Mouse (Mus musculus): ENCODE results near the gene Hacd3. TPM values are rescaled to one million over a fixed set of nuclear protein-coding genes. Genes with fewer than 3 reads are reported as not detected.
A peak's percentile ranks its signal among the peaks of the same experiment; 100 is the strongest.

The Hacd3 gene
- polyA plus RNA-seq, 1 experiment from 2014 or later, result 50.3 TPM

- ATAC-seq (ENCODE audit: insufficient number of reproducible peaks, insufficient read depth, low FRiP score, low read depth), result no peak
- WGBS, result 32% methylated on average over 11 of the region's 11 CpGs
- Histone ChIP-seq H3K4me2 (ENCODE audit: low read length) (no peak within 1 kb of the TSS), H3K36me3 (ENCODE audit: control insufficient read depth, insufficient read depth, low read length) (no peaks in the 10 kb centered on the region), H3K9me3 (ENCODE audit: control insufficient read depth, low read length) (no peaks in the 10 kb centered on the region), H3K4me3 (ENCODE audit: control insufficient read depth in 1 of 2, insufficient read depth in 1 of 2, low read depth in 1 of 2, low read length in 2 of 2) (no peak within 1 kb of the TSS), H3K27ac (replicated peaks in 1 of 2; ENCODE audit: control insufficient read depth in 1 of 2, insufficient read depth in 1 of 2, low read depth in 2 of 2, low read length in 2 of 2) (no peak within 1 kb of the TSS), H3K9ac (ENCODE audit: low read length) (no peak within 1 kb of the TSS), H3K4me1 (ENCODE audit: control insufficient read depth in 2 of 2, insufficient read depth in 2 of 2, low read length in 2 of 2) (peaks cover 0 to 6% of the 10 kb centered on the region in 2 experiments; a peak in 1 of 4 replicates), H3K27me3 (ENCODE audit: control insufficient read depth, insufficient read depth, low read length) (peaks cover 38% of the 10 kb centered on the region)
Observed at GRCm38 (mm10) chr9:64951161-64951657, 70.3 kb downstream of the Hacd3 start, which contains the start of gene Slc24a1. Slc24a1 (minus strand) TSS chr9:64951607.

DNA sequence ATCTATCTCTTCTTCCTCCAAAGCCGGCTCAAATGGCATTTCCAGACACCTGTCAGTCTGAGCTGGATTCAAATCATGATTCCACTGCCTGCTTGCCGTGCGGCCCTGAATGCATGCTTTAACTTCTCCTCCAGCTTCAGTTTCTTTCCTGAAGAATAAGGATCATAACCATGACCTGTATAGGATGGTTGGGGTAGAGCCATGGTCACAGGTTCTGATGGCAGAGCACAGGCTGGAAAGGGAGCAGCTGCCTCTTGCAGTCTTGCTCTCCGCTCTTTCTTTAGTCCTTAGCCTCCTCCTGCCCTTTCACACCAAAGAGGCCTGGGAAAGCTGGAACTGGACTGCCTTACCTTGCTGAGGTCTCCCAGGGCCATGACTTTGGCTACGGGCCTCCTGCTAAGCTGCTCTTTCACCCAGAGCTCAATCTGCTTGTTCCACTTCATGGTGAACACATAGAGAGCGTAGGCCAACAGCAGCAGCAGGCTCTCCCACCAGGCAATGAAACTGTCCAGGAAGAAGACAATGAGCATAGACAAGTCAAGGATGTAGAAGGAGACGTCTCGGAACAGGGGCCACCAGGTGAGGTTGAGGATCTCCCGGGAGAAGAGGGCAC, 73.9 kb downstream of the Hacd3 start:
- H3K27me3 ChIP-seq (ENCODE audit: control insufficient read depth, insufficient read depth, low read length), result peaks cover 30% of the 10 kb centered on the region
- WGBS, result 75% methylated on average over 9 of the region's 9 CpGs

GRCm38 (mm10) chr9:64943997-64944396, 77.5 kb downstream of the Hacd3 start:
- H3K27me3 ChIP-seq (ENCODE audit: control insufficient read depth, insufficient read depth, low read length), result 0 out of 2 replicates have a peak, but pooled peaks cover 3% of the 10 kb centered on the region
- H3K4me3 ChIP-seq (ENCODE audit: control insufficient read depth in 1 of 2, insufficient read depth in 1 of 2, low read depth in 1 of 2, low read length in 2 of 2), result no peak overlapping the region
- no peak overlapping the region for H3K9ac ChIP-seq (ENCODE audit: low read length)
- H3K27ac ChIP-seq (replicated peaks in 1 of 2; ENCODE audit: control insufficient read depth in 1 of 2, insufficient read depth in 1 of 2, low read depth in 2 of 2, low read length in 2 of 2), result no peak overlapping the region
- WGBS, result 28% methylated on average over 11 of the region's 11 CpGs
- no peak overlapping the region for H3K4me2 ChIP-seq (ENCODE audit: low read length)
- no peaks in the 10 kb centered on the region for H3K9me3 ChIP-seq (ENCODE audit: control insufficient read depth, low read length)
- peaks cover 9 to 14% of the 10 kb centered on the region in 2 experiments for H3K4me1 ChIP-seq (ENCODE audit: control insufficient read depth in 2 of 2, insufficient read depth in 2 of 2, low read length in 2 of 2)
- ATAC-seq (ENCODE audit: insufficient number of reproducible peaks, insufficient read depth, low FRiP score, low read depth), result no peak
- no peaks in the 10 kb centered on the region for H3K36me3 ChIP-seq (ENCODE audit: control insufficient read depth, insufficient read depth, low read length)

More for the DNA sequence above, 73.9 kb downstream of the Hacd3 start:
- H3K4me2 ChIP-seq (ENCODE audit: low read length), result no peak overlapping the region
- ATAC-seq (ENCODE audit: insufficient number of reproducible peaks, insufficient read depth, low FRiP score, low read depth), result no peak
- H3K27ac ChIP-seq (replicated peaks in 1 of 2; ENCODE audit: control insufficient read depth in 1 of 2, insufficient read depth in 1 of 2, low read depth in 2 of 2, low read length in 2 of 2), result no peak overlapping the region
- H3K9me3 ChIP-seq (ENCODE audit: control insufficient read depth, low read length), result no peaks in the 10 kb centered on the region
- H3K4me3 ChIP-seq (ENCODE audit: control insufficient read depth in 1 of 2, insufficient read depth in 1 of 2, low read depth in 1 of 2, low read length in 2 of 2), result no peak overlapping the region
- H3K9ac ChIP-seq (ENCODE audit: low read length), result no peak overlapping the region
- H3K4me1 ChIP-seq (ENCODE audit: control insufficient read depth in 2 of 2, insufficient read depth in 2 of 2, low read length in 2 of 2), result peaks cover 0 to 8% of the 10 kb centered on the region in 2 experiments; a peak in 1 of 4 replicates
- H3K36me3 ChIP-seq (ENCODE audit: control insufficient read depth, insufficient read depth, low read length), result no peaks in the 10 kb centered on the region

DNA sequence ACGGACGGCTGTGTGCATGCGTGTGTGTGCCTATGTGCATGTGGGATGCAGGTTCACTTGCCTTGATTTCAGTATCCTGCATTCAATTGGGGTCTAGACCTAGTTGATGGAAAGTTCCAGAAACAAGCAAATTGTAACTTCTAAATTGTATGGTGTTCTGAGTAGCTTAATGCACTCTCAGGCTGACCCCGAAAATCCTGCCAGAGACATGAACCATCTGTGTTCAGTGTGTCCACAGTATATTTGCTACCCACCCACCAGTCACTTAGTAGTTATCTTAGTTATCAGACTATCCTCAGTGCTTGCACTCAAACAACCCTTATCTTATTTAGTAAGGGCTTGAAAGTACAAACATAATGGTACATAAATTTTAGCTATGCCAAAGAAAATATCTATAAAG, 79.8 kb downstream of the Hacd3 start:
- Histone ChIP-seq H3K27me3 (ENCODE audit: control insufficient read depth, insufficient read depth, low read length) (0 out of 2 replicates have a peak, but pooled peaks cover 3% of the 10 kb centered on the region), H3K36me3 (ENCODE audit: control insufficient read depth, insufficient read depth, low read length) (no peaks in the 10 kb centered on the region), H3K27ac (replicated peaks in 1 of 2; ENCODE audit: control insufficient read depth in 1 of 2, insufficient read depth in 1 of 2, low read depth in 2 of 2, low read length in 2 of 2) (peak overlapping the region in 1 of 2 experiments; percentile 20; a peak in 1 of 4 replicates), H3K4me1 (ENCODE audit: control insufficient read depth in 2 of 2, insufficient read depth in 2 of 2, low read length in 2 of 2) (peaks cover 16 to 18% of the 10 kb centered on the region in 2 experiments), H3K9me3 (ENCODE audit: control insufficient read depth, low read length) (no peaks in the 10 kb centered on the region), H3K4me3 (ENCODE audit: control insufficient read depth in 1 of 2, insufficient read depth in 1 of 2, low read depth in 1 of 2, low read length in 2 of 2) (no peak overlapping the region), H3K4me2 (ENCODE audit: low read length) (no peak overlapping the region), H3K9ac (ENCODE audit: low read length) (no peak overlapping the region)
- no peak for ATAC-seq (ENCODE audit: insufficient number of reproducible peaks, insufficient read depth, low FRiP score, low read depth)
- 82% methylated on average over 4 of the region's 4 CpGs for WGBS

DNA sequence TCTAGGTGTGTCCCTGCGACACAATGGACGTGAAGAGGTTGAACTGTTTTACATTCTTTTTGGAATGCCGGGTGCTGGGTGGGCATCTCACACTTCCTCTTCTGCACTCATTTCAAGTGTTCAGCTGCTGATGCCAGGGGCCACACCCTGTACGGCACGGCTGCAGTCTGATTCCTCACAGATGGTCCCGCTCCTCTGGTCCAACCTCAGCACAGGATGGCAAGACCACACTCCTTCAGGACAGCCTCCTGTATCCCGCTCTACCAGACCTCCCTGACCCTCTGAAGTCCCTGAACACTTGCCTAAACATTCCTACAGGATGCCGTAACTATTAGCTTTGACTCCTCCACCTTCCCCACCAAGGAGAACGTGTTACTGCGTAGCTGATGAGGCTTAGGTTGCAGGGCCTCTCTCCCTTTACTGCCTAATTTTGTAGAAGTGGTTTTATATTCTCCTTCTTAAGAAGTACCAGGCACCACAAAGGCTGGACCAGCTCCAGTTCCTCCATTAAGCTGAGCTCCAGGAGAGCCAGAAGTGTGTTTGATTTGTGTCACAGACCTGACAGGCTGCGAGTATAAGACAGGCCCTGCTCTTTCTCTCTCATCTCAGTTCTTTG, 80.7 kb downstream of the Hacd3 start:
- Histone ChIP-seq H3K4me3 (ENCODE audit: control insufficient read depth in 1 of 2, insufficient read depth in 1 of 2, low read depth in 1 of 2, low read length in 2 of 2) (no peak overlapping the region), H3K4me1 (ENCODE audit: control insufficient read depth in 2 of 2, insufficient read depth in 2 of 2, low read length in 2 of 2) (peaks cover 18 to 20% of the 10 kb centered on the region in 2 experiments), H3K9me3 (ENCODE audit: control insufficient read depth, low read length) (no peaks in the 10 kb centered on the region), H3K27me3 (ENCODE audit: control insufficient read depth, insufficient read depth, low read length) (0 out of 2 replicates have a peak, but pooled peaks cover 3% of the 10 kb centered on the region), H3K4me2 (ENCODE audit: low read length) (no peak overlapping the region), H3K36me3 (ENCODE audit: control insufficient read depth, insufficient read depth, low read length) (no peaks in the 10 kb centered on the region), H3K9ac (ENCODE audit: low read length) (no peak overlapping the region), H3K27ac (replicated peaks in 1 of 2; ENCODE audit: control insufficient read depth in 1 of 2, insufficient read depth in 1 of 2, low read depth in 2 of 2, low read length in 2 of 2) (peak overlapping the region in 1 of 2 experiments; percentile 41; a peak in 3 of 4 replicates)
- WGBS, result 54% methylated on average over 11 of the region's 11 CpGs
- ATAC-seq (ENCODE audit: insufficient number of reproducible peaks, insufficient read depth, low FRiP score, low read depth), result no peak

DNA sequence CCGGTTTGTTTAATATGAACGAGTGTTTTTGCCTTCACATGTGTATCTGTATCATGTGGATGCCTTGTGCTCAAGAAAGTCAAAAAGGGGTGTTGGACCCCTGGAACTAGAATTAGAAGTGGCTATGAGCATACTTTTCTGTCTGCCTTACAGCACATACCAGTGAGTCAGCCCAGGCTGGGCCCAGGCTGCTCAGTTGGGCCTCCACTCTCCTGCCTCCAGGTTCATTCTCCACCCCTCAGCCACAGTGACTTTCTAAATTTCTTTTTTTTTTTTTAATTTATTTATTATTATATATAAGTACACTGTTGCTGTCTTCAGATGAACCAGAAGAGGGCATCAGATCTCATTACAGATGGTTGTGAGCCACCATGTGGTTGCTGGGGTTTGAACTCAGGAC, 81.7 kb downstream of the Hacd3 start:
- H3K4me3 ChIP-seq (ENCODE audit: control insufficient read depth in 1 of 2, insufficient read depth in 1 of 2, low read depth in 1 of 2, low read length in 2 of 2), result no peak overlapping the region
- H3K9ac ChIP-seq (ENCODE audit: low read length), result no peak overlapping the region
- WGBS, result 83% methylated on average over 2 of the region's 2 CpGs
- no peak for ATAC-seq (ENCODE audit: insufficient number of reproducible peaks, insufficient read depth, low FRiP score, low read depth)
- H3K27me3 ChIP-seq (ENCODE audit: control insufficient read depth, insufficient read depth, low read length), result no peaks in the 10 kb centered on the region
- H3K36me3 ChIP-seq (ENCODE audit: control insufficient read depth, insufficient read depth, low read length), result no peaks in the 10 kb centered on the region
- no peak overlapping the region for H3K4me2 ChIP-seq (ENCODE audit: low read length)
- H3K4me1 ChIP-seq (ENCODE audit: control insufficient read depth in 2 of 2, insufficient read depth in 2 of 2, low read length in 2 of 2), result peaks cover 19 to 22% of the 10 kb centered on the region in 2 experiments
- H3K27ac ChIP-seq (replicated peaks in 1 of 2; ENCODE audit: control insufficient read depth in 1 of 2, insufficient read depth in 1 of 2, low read depth in 2 of 2, low read length in 2 of 2), result no peak overlapping the region
- H3K9me3 ChIP-seq (ENCODE audit: control insufficient read depth, low read length), result no peaks in the 10 kb centered on the region

DNA sequence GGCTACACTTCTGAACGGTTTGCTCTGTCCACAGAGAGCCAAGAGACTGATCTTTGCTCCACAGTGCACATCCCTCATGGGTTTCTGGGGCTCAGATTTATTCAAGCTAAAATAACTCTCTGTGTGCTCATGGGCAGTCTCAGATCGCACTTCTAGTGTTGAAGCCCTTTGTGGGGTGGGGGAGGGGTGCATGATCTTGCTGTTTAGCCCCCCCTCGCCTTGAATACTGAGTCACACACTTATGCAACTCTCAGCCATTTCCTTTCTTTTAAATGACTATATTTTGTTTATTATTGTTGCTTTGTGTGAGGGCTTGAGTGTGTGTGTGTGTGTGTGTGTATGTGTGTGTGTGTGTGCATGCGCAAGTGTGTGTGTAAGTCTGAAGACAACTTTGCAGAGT, 82.2 kb downstream of the Hacd3 start:
- no peak overlapping the region for H3K9ac ChIP-seq (ENCODE audit: low read length)
- H3K36me3 ChIP-seq (ENCODE audit: control insufficient read depth, insufficient read depth, low read length), result no peaks in the 10 kb centered on the region
- WGBS, result 39% methylated on average over 4 of the region's 4 CpGs
- H3K9me3 ChIP-seq (ENCODE audit: control insufficient read depth, low read length), result no peaks in the 10 kb centered on the region
- ATAC-seq (ENCODE audit: insufficient number of reproducible peaks, insufficient read depth, low FRiP score, low read depth), result no peak
- H3K4me1 ChIP-seq (ENCODE audit: control insufficient read depth in 2 of 2, insufficient read depth in 2 of 2, low read length in 2 of 2), result peaks cover 24 to 27% of the 10 kb centered on the region in 2 experiments
- H3K27ac ChIP-seq (replicated peaks in 1 of 2; ENCODE audit: control insufficient read depth in 1 of 2, insufficient read depth in 1 of 2, low read depth in 2 of 2, low read length in 2 of 2), result no peak overlapping the region
- H3K4me3 ChIP-seq (ENCODE audit: control insufficient read depth in 1 of 2, insufficient read depth in 1 of 2, low read depth in 1 of 2, low read length in 2 of 2), result no peak overlapping the region
- no peak overlapping the region for H3K4me2 ChIP-seq (ENCODE audit: low read length)
- no peaks in the 10 kb centered on the region for H3K27me3 ChIP-seq (ENCODE audit: control insufficient read depth, insufficient read depth, low read length)
